Mouse (Mus musculus) midbrain, embryonic 10.5 days (tissue): ENCODE data around the gene Astn2. TPM values are rescaled to one million over a fixed set of nuclear protein-coding genes. Genes with fewer than 3 reads are reported as not detected.
A peak's percentile ranks its signal among the peaks of the same experiment; 100 is the strongest.

Source experiments
- DNase-seq: peaks from one replicate; pipeline ENCODE4 v3.0.0-alpha.2; 2017; ENCODE audit warnings: low spot score
- H3K27ac ChIP-seq: fragments of 300-500 bp; sonication (generic); replicated peaks from 2 replicates; pipeline ENCODE4 v1.5.1; 2016; ENCODE audit warnings: mild to moderate bottlenecking
- H3K27me3 ChIP-seq: fragments of 300-500 bp; sonication (generic); 2 replicates; pipeline ENCODE4 v1.6.1; 2016; ENCODE audit warnings: low read depth, mild to moderate bottlenecking; ENCODE audit not compliant: poor library complexity, severe bottlenecking
- H3K36me3 ChIP-seq: fragments of 300-500 bp; sonication (generic); 2 replicates; pipeline ENCODE4 v1.6.1; 2016; ENCODE audit warnings: mild to moderate bottlenecking, moderate library complexity
- H3K4me1 ChIP-seq: fragments of 300-500 bp; sonication (generic); 2 replicates; pipeline ENCODE4 v1.6.1; 2016
- H3K4me3 ChIP-seq: fragments of 300-500 bp; sonication (generic); 2 replicates; pipeline ENCODE4 v1.5.1; 2016; ENCODE audit warnings: mild to moderate bottlenecking, moderate library complexity
- H3K9me3 ChIP-seq: fragments of 300-500 bp; sonication (generic); replicated peaks from 2 replicates; pipeline ENCODE4 v1.6.1; 2016; ENCODE audit warnings: mild to moderate bottlenecking
- WGBS: fragments of 180-500 bp; shearing (Covaris S2); methylation state at CpG from one replicate; pipeline ENCODE4 v1.1.7; 2016; 5-methylcytosine and 5-hydroxymethylcytosine counted together
- polyA plus RNA-seq: library from polyadenylated mRNA; unstranded; fragments of >200 nt; fragmentation: Nextera tagmentation; extraction: Ambion mirVana; gene quantifications from 2 replicates; pipeline ENCODE4 v1.2.1, GENCODE M21; 2016

The Astn2 gene
- polyA plus RNA-seq, 1 experiment from 2014 or later = 0.32 TPM

DNA sequence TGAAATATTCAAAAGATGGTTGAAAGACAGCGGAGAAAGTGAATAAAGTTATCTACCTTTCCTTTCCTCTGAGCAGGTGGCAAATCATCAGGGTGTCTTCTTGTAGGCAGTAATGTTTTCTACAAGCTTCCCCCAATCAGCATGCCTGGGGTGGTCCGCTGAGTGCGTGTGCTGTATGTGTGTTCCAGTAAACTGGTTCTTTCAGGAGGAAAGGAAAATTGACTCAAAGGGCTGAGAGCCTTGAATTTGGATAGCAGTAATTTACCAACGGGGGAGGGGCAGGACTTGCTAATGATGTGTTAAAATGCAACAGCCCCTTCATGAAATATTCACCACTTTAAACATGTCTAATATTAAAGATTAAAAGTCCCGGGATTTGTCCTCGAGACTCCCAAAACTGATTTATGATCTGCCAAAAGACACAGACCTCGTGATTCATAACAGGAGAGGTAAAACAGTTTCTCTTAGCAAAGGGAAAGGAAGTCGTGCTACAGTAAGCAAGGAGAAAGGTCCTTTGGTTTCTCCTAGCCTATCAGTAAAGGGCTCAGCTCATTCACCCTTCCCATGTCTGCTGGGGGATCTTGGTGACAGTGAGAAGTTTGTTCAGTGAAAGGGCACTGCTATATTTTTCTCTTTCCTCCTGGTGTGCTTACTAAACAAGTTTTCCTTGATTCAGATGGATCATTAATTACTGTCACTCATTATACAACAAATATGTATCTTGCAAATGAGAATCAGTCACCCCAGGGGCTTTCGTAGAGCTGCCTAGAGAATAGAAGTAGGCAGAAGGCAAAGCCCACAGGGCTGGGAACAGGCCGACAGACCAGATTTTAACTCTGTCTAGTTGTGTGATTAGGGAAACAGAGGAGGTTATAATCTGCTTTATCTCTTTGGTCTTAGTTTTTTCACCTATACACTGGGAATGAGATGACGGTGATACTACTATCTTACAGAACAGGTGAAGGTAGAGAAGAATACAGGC lies 488.1 kb downstream of the Astn2 start:
- Histone ChIP-seq H3K9me3 (no peaks in the 10 kb centered on the region), H3K27me3 (no peaks in the 10 kb centered on the region), H3K27ac (no peak overlapping the region), H3K4me3 (no peak overlapping the region), H3K4me1 (peaks cover 2% of the 10 kb centered on the region; the same call in 1 of the 2 replicates), H3K36me3 (no peaks in the 10 kb centered on the region)
- 76% methylated on average over 11 of the region's 11 CpGs for WGBS
- no peak for DNase-seq

DNA sequence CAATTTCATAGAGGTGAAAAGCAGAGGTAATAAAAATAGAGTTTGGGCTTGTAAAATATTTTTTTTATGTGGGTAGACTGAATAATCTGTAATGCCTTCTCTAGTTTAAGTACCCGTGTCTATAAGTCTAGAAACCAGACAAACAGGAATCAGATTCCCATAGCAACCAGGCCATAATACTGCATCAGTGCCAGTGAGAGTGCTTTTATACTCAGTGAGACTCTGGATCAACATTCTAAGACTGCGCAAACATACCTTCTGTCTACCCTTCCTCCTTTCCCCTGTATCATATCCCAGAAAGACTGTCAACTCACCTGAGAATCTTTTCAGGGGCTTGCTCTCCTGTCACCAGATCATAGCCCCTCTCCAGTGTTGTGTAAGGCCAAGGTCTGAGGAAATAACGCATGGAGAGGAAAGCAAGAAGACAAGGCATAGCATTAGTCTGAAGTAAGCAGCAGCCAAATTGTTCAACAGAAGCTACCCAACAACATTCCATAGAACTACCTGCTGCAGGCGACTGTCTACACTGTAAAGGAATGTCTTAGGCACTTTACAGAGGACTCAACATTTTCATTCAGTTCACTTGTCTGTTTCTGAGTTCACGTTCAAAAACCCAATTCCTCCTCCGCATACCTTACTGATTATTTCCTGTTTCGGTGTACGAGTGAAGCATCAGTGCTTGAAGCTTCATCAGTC lies 492.0 kb downstream of the Astn2 start:
- H3K4me3 ChIP-seq = no peak overlapping the region
- 89% methylated on average over 8 of the region's 8 CpGs for WGBS
- DNase-seq = no peak

DNA sequence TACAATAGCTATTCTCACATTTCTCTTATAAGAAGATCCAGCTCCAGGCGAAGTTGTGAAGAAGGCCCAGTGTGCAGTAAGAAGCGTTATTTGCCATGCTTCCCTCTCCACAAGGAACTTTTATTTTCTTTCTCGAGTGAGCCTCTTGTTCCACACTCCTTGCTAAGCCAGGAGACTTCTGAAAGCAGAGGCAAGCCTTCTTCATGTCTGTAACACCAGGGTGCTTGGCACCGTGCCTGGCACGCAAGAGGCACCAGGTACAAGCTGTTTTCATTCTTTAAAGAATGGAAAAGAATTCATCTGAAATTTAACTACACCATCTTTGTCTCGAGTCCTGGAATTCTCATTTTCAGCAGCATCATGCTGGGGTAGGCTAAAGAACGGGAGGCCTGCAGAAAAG lies 496.8 kb downstream of the Astn2 start:
- H3K36me3 ChIP-seq = no peaks in the 10 kb centered on the region
- WGBS = 74% methylated on average over 7 of the region's 7 CpGs

More for the DNA sequence above, 492.0 kb downstream of the Astn2 start:
- Histone ChIP-seq H3K36me3 (no peaks in the 10 kb centered on the region), H3K9me3 (no peaks in the 10 kb centered on the region), H3K27ac (no peak overlapping the region), H3K4me1 (peaks cover 13% of the 10 kb centered on the region), H3K27me3 (no peaks in the 10 kb centered on the region)

DNA sequence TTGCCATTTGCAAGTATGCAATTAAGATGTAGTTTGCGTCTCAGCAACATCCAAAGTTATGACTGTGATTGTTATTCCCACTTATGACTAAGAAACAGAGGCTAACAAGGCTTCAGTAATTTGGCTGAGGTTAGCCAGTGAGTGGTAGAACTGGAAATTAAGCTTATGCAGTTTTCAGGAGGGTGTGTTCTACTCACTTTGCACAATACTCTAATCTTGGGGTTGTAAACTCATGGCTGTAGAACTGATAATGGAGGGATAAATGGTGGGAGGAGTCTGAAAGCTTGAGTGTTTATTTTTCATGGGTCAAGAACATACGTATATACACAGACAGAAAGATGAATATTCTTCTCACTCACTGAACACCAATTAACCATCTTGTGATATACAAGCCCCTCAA lies 499.4 kb downstream of the Astn2 start:
- 86% methylated on average over 2 of the region's 2 CpGs for WGBS
- peaks cover 11% of the 10 kb centered on the region for H3K4me1 ChIP-seq
- no peak for DNase-seq
- no peaks in the 10 kb centered on the region for H3K9me3 ChIP-seq
- no peaks in the 10 kb centered on the region for H3K27me3 ChIP-seq
- H3K27ac ChIP-seq = no peak overlapping the region
- H3K36me3 ChIP-seq = no peaks in the 10 kb centered on the region
- no peak overlapping the region for H3K4me3 ChIP-seq

More for the DNA sequence above, 496.8 kb downstream of the Astn2 start:
- Histone ChIP-seq H3K4me3 (no peak overlapping the region), H3K27me3 (no peaks in the 10 kb centered on the region), H3K4me1 (peaks cover 11% of the 10 kb centered on the region), H3K9me3 (no peaks in the 10 kb centered on the region), H3K27ac (no peak overlapping the region)
- no peak for DNase-seq

DNA sequence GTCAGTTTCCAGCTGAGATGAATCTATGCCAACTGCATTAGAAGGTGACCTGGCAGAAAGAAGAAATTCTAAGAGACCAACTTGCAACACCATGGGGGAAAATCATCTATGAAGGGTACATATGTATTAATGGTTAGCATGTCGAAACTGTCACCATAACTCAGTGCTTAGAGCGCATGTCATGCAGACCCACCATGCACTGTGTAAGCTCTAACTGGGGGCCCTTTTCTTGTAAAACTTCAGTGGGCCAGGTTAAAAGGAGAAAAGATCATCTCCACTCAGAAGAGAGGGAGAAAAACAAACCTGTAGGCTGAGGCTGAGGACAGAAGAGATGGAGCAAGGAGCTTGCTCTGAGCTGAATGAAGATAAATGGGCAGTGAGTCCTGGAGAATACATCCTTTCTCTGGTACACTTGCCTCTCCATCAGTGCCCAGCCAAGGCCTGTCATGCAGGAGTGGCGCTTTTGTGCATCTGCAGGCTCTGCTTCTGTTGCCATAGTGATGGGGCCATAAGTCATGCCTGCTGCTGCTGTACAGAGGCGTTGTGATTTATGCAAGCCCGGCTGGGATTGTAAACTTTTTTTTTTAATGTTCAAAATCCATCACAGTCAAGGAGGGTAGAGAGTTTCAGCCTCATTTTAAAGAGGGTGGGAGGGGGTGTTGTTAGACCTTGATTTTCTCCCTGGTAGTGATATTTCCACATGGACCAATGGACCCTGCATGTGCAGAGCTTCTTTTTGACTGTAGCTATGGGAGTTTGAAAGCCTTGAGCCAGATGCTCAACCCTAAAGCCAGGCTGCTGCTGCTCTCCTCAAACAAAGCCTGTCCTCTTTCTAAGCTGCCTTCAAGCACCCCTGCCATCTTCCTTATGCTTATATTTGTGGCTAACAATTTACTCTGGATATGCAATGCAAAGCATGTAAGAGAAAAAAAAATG lies 508.1 kb downstream of the Astn2 start:
- Histone ChIP-seq H3K4me3 (no peak overlapping the region), H3K36me3 (no peaks in the 10 kb centered on the region), H3K9me3 (no peaks in the 10 kb centered on the region), H3K4me1 (peaks cover 12% of the 10 kb centered on the region), H3K27ac (0 out of 2 replicates have a peak overlapping the region, but pooled peaks have one; percentile 0), H3K27me3 (no peaks in the 10 kb centered on the region)
- DNase-seq = peak; percentile 36
- WGBS = 66% methylated on average over 5 of the region's 5 CpGs

DNA sequence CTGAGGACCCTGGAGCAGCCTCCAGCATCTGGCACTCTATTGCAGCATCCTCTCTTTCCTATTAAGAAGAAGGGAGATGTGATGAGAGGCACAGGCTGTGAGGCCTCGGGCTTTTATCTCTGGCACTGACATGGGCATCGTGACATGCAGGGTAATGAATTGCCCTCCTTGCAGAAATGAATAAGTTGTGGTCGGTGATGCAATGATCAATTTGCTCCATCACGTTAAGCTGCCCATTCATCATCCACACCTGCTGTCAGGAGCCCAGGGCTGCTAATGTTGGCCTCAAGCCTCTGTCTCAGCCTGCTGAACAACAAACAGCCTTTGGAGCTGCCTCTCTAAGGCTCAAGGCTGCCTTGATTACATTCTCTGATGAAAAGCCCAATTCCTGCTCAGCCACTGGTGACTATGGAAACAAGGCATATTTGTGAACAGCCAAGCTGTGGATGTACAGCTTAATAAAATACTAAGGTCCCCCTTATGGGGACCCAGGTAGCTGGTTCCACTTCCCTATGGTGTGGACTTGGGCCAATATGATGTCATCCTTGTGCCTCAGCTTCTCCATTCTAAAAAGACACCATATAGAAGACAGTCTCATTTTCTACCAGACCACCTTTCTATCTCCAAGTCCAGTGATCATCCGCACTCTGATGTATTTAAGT lies 515.9 kb downstream of the Astn2 start:
- WGBS = 59% methylated on average over 5 of the region's 5 CpGs
- no peak overlapping the region for H3K4me3 ChIP-seq
- DNase-seq = no peak
- peak overlapping the region; percentile 38; the same call in 1 of the 2 replicates for H3K27ac ChIP-seq
- H3K36me3 ChIP-seq = no peaks in the 10 kb centered on the region
- peaks cover 8% of the 10 kb centered on the region; the same call in 1 of the 2 replicates for H3K4me1 ChIP-seq
- no peaks in the 10 kb centered on the region for H3K27me3 ChIP-seq
- no peaks in the 10 kb centered on the region for H3K9me3 ChIP-seq

DNA sequence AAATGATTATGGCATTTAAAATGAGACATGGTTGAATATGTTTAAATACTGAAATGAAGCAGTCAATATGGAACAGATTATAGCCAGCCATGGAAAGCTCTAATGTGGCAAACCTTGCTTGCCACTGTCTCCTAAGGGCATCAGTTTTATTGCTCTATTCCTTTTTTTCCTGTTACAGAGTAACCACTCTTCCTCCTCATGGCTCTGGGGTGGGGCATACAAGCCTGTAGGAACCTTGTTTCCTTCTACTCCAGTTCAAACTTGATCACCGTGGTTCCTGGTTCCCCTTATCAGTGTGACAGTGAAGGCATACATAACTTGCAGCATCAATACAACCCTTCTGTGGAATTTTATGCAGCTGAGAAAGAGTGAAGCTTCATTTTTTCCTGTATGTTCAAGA lies 517.5 kb downstream of the Astn2 start:
- no peak for DNase-seq
- H3K27me3 ChIP-seq = no peaks in the 10 kb centered on the region
- 92% methylated on average over 1 of the region's 1 CpGs for WGBS

DNA sequence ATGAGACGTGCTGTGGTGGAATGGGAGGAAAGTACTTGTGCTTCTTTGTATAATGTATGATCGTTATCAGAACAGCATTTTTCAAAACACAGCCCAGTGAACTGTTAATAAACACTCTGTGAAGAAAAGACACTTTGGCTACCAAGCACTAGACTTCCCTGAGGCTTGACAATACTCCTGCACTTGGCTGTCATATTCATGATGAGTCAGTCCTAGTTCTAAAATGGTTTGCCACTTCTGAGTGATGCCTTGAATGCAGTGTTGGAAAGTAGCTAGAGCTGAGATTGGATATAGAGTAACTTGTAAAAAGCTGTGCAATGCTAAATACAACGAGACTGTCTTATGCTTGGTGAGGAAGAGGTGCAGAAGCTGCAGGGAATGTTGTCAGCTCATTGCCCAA lies 518.5 kb downstream of the Astn2 start:
- WGBS = 85% methylated on average over 3 of the region's 3 CpGs
- Histone ChIP-seq H3K36me3 (no peaks in the 10 kb centered on the region), H3K27ac (no peak overlapping the region), H3K4me1 (peaks cover 8% of the 10 kb centered on the region; the same call in 1 of the 2 replicates), H3K9me3 (no peaks in the 10 kb centered on the region), H3K4me3 (no peak overlapping the region), H3K27me3 (no peaks in the 10 kb centered on the region)
- no peak for DNase-seq

More for the DNA sequence above, 517.5 kb downstream of the Astn2 start:
- Histone ChIP-seq H3K27ac (no peak overlapping the region), H3K9me3 (no peaks in the 10 kb centered on the region), H3K4me1 (peaks cover 8% of the 10 kb centered on the region; the same call in 1 of the 2 replicates), H3K36me3 (no peaks in the 10 kb centered on the region), H3K4me3 (no peak overlapping the region)

DNA sequence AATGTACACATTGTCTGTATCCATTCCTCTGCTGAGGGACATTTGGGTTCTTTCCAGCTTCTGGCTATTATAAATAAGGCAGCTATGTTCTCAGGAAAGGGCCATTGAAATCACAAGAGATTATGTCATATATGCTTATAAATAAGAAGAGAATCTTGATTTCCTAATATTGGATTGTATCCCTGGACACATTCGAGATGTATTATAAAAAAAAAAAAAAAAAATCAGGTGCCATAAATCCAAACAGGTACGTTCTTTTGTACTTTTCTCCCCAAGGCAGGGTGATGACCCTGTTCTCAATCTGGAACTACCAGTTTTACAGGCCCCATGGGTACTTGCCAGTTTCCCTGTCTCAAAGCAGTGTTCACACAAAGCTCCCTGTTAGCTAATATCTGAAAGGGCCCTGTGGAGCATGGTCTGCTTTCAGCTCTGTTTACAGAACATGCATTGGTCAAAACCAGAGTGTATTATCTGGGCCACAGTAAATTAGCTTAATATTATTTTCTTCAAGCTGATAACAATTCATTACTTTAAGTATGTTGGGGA lies 530.1 kb downstream of the Astn2 start:
- no peaks in the 10 kb centered on the region for H3K27me3 ChIP-seq
- 89% methylated on average over 2 of the region's 2 CpGs for WGBS
- DNase-seq = no peak
- no peaks in the 10 kb centered on the region for H3K36me3 ChIP-seq
- H3K4me3 ChIP-seq = no peak overlapping the region
- no peak overlapping the region for H3K27ac ChIP-seq
- H3K9me3 ChIP-seq = no peaks in the 10 kb centered on the region
- H3K4me1 ChIP-seq = no peaks in the 10 kb centered on the region

DNA sequence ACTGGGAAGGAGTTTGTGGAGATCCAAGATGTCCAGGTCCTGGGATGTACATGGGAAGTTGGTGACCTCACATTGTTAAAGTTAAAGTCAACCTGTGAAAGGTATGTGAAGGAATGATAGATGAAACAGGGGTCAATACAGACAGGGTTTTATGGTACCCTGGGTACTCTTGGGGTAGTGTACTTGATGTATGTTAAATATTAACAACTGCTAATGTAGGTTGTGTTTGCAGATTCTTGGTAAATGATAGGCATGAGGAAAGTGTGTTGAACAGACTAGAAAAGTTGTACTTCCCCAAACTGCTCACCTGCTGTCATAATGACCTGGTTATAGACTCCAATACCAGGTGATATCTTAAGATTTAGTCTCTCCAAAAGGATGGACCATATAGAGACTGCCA lies 539.9 kb downstream of the Astn2 start:
- Histone ChIP-seq H3K9me3 (no peaks in the 10 kb centered on the region), H3K27me3 (no peaks in the 10 kb centered on the region), H3K4me1 (no peaks in the 10 kb centered on the region), H3K36me3 (no peaks in the 10 kb centered on the region), H3K27ac (no peak overlapping the region), H3K4me3 (no peak overlapping the region)
- no peak for DNase-seq

DNA sequence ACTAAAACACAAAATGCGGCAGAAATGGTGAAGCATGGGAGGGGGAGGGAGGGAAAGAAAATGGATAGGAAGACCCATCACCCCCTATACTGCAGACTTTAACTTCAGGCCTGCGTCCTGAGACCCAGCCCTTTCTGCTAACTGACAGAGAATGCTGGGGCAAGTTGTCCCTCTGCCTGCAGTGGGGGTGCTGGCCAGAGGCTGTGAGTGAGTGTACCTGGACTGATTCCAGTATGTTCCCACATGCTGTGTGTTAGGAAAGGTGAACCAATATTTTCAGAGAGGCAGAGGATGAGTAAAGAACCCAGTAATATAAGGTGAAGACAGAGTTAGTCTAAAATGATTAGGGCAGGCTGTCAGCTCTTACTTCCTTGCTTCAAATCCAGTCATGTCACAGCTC lies 561.2 kb downstream of the Astn2 start:
- no peaks in the 10 kb centered on the region for H3K36me3 ChIP-seq
- no peak overlapping the region for H3K27ac ChIP-seq
- peaks cover 13% of the 10 kb centered on the region for H3K4me1 ChIP-seq
- H3K4me3 ChIP-seq = no peak overlapping the region
- WGBS = 84% methylated on average over 2 of the region's 2 CpGs
- peaks cover 60% of the 10 kb centered on the region for H3K27me3 ChIP-seq
- no peaks in the 10 kb centered on the region for H3K9me3 ChIP-seq
- DNase-seq = no peak
